Mouse (Mus musculus): ENCODE data around the gene Rad51b. TPM values are rescaled to one million over a fixed set of nuclear protein-coding genes. Genes with fewer than 3 reads are reported as not detected.
A peak's percentile ranks its signal among the peaks of the same experiment; 100 is the strongest.

Rad51b gene
- total RNA-seq, 4 experiments from 2014 or later = 0.71 to 0.95 (median 0.78) TPM

GRCm38 (mm10) chr12:79729926-79730506 is 432.9 kb downstream of the Rad51b start:
- DNase-seq (ENCODE audit: low spot score) = no peak

DNA sequence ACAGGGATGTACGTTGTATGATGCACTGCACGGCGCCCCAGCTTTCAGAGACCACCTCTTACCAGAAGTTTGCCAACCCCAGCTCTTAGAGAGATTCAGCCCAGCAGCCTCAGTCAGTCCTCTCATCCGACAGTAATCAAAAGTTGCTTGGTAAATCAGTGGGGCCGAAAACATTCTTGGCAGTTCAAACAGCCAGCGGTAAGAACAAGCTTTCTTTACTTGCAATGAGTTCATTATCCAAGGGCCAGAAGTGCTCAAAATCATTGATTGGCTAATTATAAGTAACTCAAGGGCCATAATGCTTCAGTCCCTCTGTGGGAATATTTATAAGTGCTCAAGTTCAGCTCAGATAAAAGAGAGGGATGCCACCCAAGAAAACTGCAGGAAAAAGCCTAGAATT is 434.8 kb downstream of the Rad51b start:
- no peak for DNase-seq (ENCODE audit: low spot score)

GRCm38 (mm10) chr12:79732355-79733115 is 435.5 kb downstream of the Rad51b start:
- DNase-seq (ENCODE audit: low spot score) = peak; percentile 38

DNA sequence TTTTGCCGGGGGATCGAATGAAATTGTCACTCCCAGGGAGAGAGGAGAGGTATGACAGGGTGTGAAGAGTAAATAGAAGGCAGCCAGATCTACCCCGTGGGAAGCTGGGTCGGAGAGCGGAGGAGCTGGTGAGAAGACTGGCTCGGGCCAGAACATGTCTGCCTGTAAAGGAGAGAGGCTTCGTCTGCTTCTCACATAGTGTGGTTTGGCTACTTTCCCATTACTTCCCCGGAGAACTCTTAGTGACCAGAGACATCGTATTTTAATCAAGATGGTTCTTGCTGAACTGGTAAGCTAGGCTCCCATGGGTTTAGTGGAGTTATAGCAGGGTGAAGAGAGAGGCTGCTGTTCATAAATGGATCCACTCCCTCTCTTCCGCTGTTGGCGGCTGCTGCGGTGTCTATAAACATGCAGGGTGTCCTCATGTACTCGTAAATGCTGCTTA is 438.3 kb downstream of the Rad51b start:
- DNase-seq (ENCODE audit: low spot score) = peak; percentile 51

GRCm38 (mm10) chr12:79735882-79736281 is 438.8 kb downstream of the Rad51b start:
- no peak for DNase-seq (ENCODE audit: low spot score)

DNA sequence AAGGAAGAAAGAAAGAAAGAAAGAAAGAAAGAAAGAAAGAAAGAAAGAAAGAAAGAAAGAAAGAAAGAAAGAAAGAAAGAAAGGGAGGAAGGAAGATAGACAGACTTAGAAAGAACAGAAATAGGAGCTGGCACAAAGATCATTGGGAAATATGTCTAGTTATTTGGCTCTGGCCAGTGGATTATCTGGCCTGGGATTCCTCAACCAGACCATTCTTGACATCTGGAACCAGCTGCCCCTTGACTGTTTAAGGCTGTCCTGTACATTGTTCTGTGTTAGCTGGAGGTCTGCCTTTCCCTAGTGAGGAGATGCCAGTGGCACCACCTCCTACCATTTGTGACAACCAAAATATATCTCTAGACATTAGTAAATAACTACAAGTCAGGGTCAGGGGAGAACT is 441.6 kb downstream of the Rad51b start:
- DNase-seq (ENCODE audit: low spot score) = no peak

GRCm38 (mm10) chr12:79739918-79740639 is 443.0 kb downstream of the Rad51b start:
- DNase-seq (ENCODE audit: low spot score) = no peak

- DNase-seq (ENCODE audit: low spot score) = no peak
Observed at GRCm38 (mm10) chr12:79742211-79742610, 445.1 kb downstream of the Rad51b start.

DNA sequence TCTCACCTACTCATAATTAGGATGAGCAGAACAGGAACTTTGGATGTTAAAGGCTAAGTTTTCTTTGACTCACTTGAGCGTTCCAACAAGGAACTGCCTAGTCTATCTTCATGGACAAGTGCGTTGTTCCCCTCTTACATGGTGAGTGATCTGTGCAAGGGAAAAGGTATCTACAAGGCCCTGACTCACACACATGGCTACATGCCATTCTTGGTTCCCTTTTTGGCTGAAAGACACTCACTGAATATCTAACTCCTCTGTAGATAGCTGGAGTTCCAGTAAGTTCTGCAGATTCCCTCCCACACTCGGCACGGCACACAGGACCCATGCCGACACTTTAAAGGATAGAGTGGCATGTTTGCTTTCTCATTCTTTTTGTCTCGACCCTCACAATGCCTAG is 447.0 kb downstream of the Rad51b start:
- no peak for DNase-seq (ENCODE audit: low spot score)

- no peak for DNase-seq (ENCODE audit: low spot score)
Observed at GRCm38 (mm10) chr12:79745225-79745624, 448.1 kb downstream of the Rad51b start.

DNA sequence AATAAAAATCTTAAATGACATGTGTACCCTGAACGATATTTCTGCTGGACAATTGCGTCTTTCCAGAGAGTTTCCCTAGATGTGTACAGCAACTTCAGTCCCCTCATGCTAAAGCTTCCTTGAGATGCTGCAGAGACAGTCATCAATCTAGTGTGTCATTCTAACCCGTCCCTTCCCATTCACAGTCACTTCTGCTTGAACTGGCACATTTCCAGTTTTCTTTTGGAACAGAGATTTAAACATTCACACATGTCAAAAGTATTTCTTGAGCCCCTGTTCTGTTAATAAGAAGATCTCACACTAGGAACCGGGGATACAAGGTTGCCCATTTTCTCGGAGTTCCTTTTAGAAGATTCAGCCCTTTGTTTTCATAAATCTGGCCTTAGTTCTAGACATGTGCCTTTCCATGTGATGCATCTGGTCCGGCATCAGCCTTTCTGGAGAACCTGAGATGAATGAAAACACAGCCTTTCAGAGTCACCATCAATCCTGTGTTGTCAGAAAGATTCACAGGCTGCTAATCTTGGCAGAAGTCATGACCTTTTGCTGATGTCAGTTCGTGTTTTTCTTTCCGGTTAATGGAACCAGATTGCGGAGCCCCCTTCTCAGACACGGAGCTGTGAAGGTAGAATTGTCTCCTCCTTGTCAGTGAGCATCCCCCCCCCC is 448.9 kb downstream of the Rad51b start:
- no peak for DNase-seq (ENCODE audit: low spot score)

DNA sequence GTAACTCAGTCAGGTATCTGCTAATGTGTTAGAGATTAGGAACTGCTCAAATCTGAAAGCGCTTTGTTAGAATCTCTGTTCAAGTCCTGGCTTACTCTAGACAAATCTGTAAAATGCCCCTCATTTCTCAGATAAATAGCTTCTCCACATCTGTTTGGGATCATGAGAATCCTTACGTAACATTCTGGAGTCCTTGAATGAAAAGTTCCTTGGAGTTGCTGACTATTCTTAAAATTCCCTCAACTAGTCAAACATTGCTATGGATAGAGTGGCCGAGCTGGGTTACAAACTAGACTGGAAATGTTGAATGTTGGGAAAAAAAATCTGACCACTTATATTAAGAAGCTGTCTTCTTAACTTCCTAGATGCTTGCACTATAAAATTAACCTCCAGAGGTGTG is 450.5 kb downstream of the Rad51b start:
- DNase-seq (ENCODE audit: low spot score) = no peak

DNA sequence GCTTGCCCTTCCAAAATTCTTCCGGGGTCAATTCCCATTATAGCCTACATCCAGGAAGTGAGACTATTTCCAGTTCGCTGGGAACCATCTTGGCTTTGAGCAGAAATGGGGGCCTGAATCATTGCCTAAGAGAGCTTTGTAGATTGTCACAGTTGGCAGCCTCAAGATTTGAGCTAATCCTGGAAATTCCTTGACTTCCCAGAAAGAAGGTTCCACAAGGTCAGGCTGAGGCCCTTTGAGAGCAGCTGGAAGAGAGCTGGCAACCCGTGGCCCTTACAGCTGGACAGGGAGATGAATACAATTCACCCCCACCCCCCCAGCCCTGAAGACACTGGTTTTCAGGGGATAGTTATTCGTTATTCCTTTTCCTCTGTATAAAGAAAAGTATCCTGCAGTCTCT is 451.8 kb downstream of the Rad51b start:
- DNase-seq (ENCODE audit: low spot score) = no peak

- DNase-seq (ENCODE audit: low spot score) = peak; percentile 76
Observed at GRCm38 (mm10) chr12:79750253-79751125, 453.4 kb downstream of the Rad51b start.

- DNase-seq (ENCODE audit: low spot score) = no peak
Observed at GRCm38 (mm10) chr12:79751781-79752180, 454.7 kb downstream of the Rad51b start.

DNA sequence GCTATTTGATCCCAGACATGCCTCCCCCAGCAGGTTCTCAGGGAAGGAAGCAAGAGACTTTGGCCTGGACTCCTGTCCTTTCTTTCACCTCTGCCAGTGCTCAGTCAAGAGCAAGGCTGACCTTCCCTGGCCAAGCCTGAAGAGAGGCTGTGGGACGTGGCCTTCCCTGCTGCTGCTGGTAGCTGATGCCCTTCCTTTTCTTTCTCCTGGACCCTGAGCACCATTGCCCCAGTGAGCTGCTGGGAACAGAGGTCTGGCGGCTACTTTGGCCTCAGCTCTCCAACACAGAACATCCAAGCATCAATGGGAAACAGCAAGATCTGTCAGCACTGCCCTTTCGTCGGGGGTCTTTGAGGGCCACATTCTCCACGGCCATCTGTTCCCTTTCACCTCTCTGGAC is 455.1 kb downstream of the Rad51b start:
- no peak for DNase-seq (ENCODE audit: low spot score)

GRCm38 (mm10) chr12:79755617-79756016 is 458.5 kb downstream of the Rad51b start:
- DNase-seq (ENCODE audit: low spot score) = no peak

DNA sequence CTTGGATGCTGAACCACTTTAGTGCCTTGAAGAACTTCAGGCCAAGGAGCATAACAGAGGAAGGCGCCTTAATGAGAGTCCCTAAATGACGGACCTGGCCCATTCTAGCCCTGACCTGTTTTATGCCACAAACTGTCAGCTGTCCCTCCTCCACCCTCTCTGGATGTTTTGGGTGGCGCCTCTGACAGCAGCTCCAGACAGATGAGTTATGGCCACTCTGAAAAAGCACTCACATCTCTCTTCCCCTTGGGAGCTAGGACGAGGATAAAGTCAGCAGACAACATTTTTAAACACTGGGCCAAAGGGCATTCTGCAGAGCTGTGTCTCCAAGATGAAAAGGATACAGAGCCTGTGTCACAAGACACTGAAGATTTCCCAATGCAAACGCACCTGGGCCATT is 459.3 kb downstream of the Rad51b start:
- no peak for DNase-seq (ENCODE audit: low spot score)

DNA sequence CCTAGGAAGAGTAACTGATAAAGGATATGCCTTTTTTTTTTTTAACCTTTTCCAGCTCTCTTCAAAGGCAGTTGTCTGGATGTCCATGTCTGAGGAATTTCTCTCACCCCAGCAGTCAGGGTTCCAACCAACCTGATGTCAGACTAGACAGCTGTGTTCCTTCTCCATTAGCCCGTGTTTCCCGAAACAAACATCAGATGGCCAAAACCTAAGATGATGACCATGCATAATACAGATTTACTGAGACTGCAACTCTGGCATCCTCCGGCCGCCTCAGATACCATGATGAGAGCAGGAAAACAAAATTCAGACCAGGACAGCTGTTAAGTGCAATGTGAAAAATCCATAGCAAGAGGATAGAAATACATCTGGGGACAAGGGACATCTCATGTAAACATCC is 460.7 kb downstream of the Rad51b start:
- DNase-seq (ENCODE audit: low spot score) = no peak

DNA sequence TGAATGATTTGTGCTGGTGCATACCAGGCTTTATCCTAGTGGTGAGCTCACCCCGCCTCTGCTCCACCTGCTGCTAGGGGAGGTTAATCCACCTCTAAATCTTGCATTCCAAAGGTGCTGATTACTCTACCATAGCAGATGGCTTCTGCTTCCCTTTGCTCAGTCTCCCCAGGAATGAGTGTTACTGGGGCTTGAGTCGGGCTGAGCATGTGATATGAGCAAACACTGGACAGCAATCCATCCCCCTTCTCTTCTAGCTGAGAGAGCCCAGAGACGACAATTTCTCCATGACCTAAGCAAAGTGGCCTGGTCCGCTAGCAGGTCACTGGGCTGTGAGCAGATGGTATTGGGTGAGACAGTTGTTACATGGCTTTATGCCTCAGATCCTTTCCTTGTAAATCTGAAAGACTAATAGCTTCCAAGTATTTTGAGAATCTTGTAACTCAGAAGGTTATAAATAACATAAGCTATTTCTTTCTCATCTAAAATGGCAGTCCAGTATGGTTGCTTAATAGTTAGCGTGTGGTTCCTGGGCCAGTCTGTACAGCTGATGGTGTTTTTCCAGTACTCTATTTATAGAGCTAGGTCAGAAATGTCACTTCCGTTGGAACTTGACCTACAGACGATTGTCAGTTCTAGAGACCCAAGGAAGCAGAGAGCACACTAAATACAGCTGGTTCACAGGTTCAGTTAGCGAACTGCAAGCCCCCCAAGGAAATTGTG is 462.3 kb downstream of the Rad51b start:
- no peak for DNase-seq (ENCODE audit: low spot score)

- no peak for DNase-seq (ENCODE audit: low spot score)
Observed at GRCm38 (mm10) chr12:79761217-79761616, 464.1 kb downstream of the Rad51b start.

All from heart, adult 8-10 months (tissue).